Mouse (Mus musculus) midbrain, embryonic 14.5 days (tissue): ENCODE measurements around the gene Npdc1. TPM values are rescaled to one million over a fixed set of nuclear protein-coding genes. Genes with fewer than 3 reads are reported as not detected.

Source experiments
- ATAC-seq: fragments of 200-750 bp; cut with Nextera tagmentation; 2 replicates; pipeline ENCODE4 v1.8.0; 2017; ENCODE audit warnings: moderate number of reproducible peaks, moderate library complexity; ENCODE audit not compliant: low FRiP score, low TSS enrichment
- DNase-seq: peaks from one replicate; pipeline ENCODE4 v3.0.0-alpha.2; 2015
- H3K27ac ChIP-seq: fragments of 300-500 bp; sonication (generic); replicated peaks from 2 replicates; pipeline ENCODE4 v1.5.1; 2014; ENCODE audit warnings: mild to moderate bottlenecking, low read depth, low read length, moderate library complexity
- H3K27me3 ChIP-seq: fragments of 300-500 bp; sonication (generic); 2 replicates; pipeline ENCODE4 v1.6.1; 2014; ENCODE audit warnings: low read length, control low read depth, mixed read lengths; ENCODE audit not compliant: control insufficient read depth, insufficient read depth
- H3K36me3 ChIP-seq: fragments of 300-500 bp; sonication (generic); 2 replicates; pipeline ENCODE4 v1.6.1; 2014; ENCODE audit warnings: low read length, control low read depth; ENCODE audit not compliant: control insufficient read depth, insufficient read depth
- H3K4me1 ChIP-seq: fragments of 300-500 bp; sonication (generic); 2 replicates; pipeline ENCODE4 v1.6.1; 2014; ENCODE audit warnings: mild to moderate bottlenecking, antibody characterized with exemption, low read length, control low read depth; ENCODE audit not compliant: control insufficient read depth, insufficient read depth
- H3K4me2 ChIP-seq: fragments of 300-500 bp; sonication (generic); 2 replicates; pipeline ENCODE4 v1.6.1; 2014; ENCODE audit warnings: mild to moderate bottlenecking, low read length, moderate library complexity
- H3K4me3 ChIP-seq: fragments of 300-500 bp; sonication (generic); replicated peaks from 2 replicates; pipeline ENCODE4 v1.5.1; 2014; ENCODE audit warnings: low read depth, low read length
- H3K9ac ChIP-seq: fragments of 300-500 bp; sonication (generic); replicated peaks from 2 replicates; pipeline ENCODE4 v1.6.1; 2014; ENCODE audit warnings: mild to moderate bottlenecking, low read length, moderate library complexity
- H3K9me3 ChIP-seq: fragments of 300-500 bp; sonication (generic); 2 replicates; pipeline ENCODE4 v1.6.1; 2016; ENCODE audit warnings: low read length, control low read depth, mixed read lengths; ENCODE audit not compliant: control insufficient read depth
- WGBS: fragments of 180-500 bp; shearing (Covaris S2); extraction: QIAGEN DNeasy Blood & Tissue Kit; methylation state at CpG from one replicate; pipeline ENCODE4 v1.1.7; 2014; 5-methylcytosine and 5-hydroxymethylcytosine counted together
- polyA plus RNA-seq: library from polyadenylated mRNA; unstranded; fragments of >200 nt; fragmentation: Nextera tagmentation; extraction: Ambion mirVana; gene quantifications from 2 replicates; pipeline ENCODE4 v1.2.1, GENCODE M21; 2014

The Npdc1 gene
- polyA plus RNA-seq, 1 experiment from 2014 or later, result 374 TPM

GRCm38 (mm10) chr2:25430395-25431233 is 31.5 kb downstream of the Npdc1 start:
- H3K27me3 ChIP-seq, result no peaks in the 10 kb centered on the region; the same call in 1 of the 2 replicates
- peaks cover 25% of the 10 kb centered on the region for H3K36me3 ChIP-seq
- H3K4me1 ChIP-seq, result peaks cover 27% of the 10 kb centered on the region
- peak overlapping the region; percentile 64 for H3K4me2 ChIP-seq
- 0 out of 2 replicates have a peak overlapping the region, but pooled peaks have one; percentile 5 for H3K4me3 ChIP-seq
- peak; percentile 60 for DNase-seq
- 44% methylated on average over 17 of the region's 17 CpGs for WGBS
- H3K9ac ChIP-seq, result peak overlapping the region; percentile 26; the same call in 1 of the 2 replicates
- H3K9me3 ChIP-seq, result no peaks in the 10 kb centered on the region
- ATAC-seq, result no peak
- 0 out of 2 replicates have a peak overlapping the region, but pooled peaks have one; percentile 17 for H3K27ac ChIP-seq

GRCm38 (mm10) chr2:25431308-25431855 is 32.2 kb downstream of the Npdc1 start:
- H3K9me3 ChIP-seq, result no peaks in the 10 kb centered on the region
- ATAC-seq (no peak), DNase-seq (no peak)
- no peaks in the 10 kb centered on the region for H3K27me3 ChIP-seq
- H3K4me3 ChIP-seq, result no peak overlapping the region
- WGBS, result 32% methylated on average over 6 of the region's 6 CpGs
- 0 out of 2 replicates have a peak overlapping the region, but pooled peaks have one; percentile 17 for H3K27ac ChIP-seq
- H3K36me3 ChIP-seq, result peaks cover 33% of the 10 kb centered on the region
- peak overlapping the region; percentile 64 for H3K4me2 ChIP-seq
- peak overlapping the region; percentile 26; the same call in 1 of the 2 replicates for H3K9ac ChIP-seq
- H3K4me1 ChIP-seq, result peaks cover 27% of the 10 kb centered on the region

DNA sequence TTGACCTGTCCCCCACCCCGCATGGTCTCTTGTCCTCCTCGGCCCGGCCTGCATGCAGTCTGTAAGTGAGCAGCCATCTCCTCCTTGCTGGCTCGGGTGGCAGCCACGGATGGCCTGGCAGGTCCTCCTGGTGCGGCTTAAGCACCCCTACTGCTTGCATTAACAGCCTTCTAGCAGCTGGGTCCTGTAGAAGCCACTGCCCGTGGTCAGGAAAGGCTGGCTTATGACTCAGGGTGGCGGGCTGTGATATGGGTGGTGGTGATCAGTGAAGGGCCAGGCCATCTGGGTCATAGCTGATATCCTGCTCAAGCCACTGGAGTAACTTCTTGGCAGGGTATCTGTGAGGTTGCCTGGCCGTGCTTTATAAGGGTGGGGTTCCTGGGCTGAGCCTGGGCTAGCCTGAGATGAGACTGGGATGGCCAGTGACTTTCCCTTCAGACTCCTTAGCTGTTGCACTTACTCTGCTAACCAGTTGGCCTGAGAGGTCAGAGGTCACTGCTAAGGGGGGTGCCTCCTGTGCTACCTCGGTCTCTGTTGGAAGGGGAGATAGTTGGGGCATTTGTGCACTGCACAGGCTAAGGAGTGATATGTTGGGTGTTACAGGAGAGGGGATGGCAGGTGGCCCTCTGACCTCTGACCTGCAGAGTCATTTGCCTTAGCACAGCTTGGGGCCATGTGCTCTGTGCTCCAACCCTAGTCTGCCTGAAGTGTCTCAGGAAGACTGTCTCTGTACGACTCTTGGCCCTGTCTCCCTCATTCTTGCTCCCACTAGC is 33.4 kb downstream of the Npdc1 start:
- H3K9ac ChIP-seq, result no peak overlapping the region

GRCm38 (mm10) chr2:25433101-25433500 is 34.0 kb downstream of the Npdc1 start:
- no peak overlapping the region for H3K4me2 ChIP-seq
- peaks cover 27% of the 10 kb centered on the region for H3K4me1 ChIP-seq
- DNase-seq (no peak), ATAC-seq (no peak)
- no peaks in the 10 kb centered on the region for H3K9me3 ChIP-seq
- H3K27ac ChIP-seq, result no peak overlapping the region
- peaks cover 50% of the 10 kb centered on the region for H3K36me3 ChIP-seq
- H3K4me3 ChIP-seq, result no peak overlapping the region
- WGBS, result 92% methylated on average over 17 of the region's 17 CpGs
- H3K27me3 ChIP-seq, result no peaks in the 10 kb centered on the region
- H3K9ac ChIP-seq, result no peak overlapping the region

More for the DNA sequence above, 33.4 kb downstream of the Npdc1 start:
- peaks cover 44% of the 10 kb centered on the region for H3K36me3 ChIP-seq
- peaks cover 27% of the 10 kb centered on the region for H3K4me1 ChIP-seq
- DNase-seq (no peak), ATAC-seq (no peak)
- H3K4me2 ChIP-seq, result no peak overlapping the region
- no peaks in the 10 kb centered on the region for H3K9me3 ChIP-seq
- 72% methylated on average over 11 of the region's 11 CpGs for WGBS
- H3K27ac ChIP-seq, result no peak overlapping the region
- H3K27me3 ChIP-seq, result no peaks in the 10 kb centered on the region
- H3K4me3 ChIP-seq, result no peak overlapping the region

DNA sequence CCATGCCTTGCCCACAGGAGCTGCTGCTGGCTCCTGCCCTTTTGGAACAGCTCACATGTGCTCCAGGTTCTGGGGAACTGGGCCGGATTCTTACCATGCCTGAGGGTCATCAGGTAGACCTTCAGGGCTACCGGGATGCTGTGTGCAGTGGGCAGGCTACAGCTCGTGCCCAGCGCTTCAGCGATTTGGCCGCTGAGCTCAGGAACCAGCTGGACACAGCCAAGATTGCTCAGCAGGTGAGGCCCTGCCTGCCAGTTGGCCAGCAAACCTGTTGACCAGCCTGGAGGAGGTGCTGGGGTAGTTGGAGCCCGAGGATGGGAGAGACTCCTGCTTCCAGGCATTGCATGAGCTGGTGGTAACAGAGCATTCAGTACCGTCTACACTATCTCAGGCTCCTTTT is 35.1 kb downstream of the Npdc1 start:
- no peak overlapping the region for H3K27ac ChIP-seq
- no peak overlapping the region for H3K9ac ChIP-seq
- peaks cover 62% of the 10 kb centered on the region for H3K36me3 ChIP-seq
- DNase-seq, result no peak
- no peak overlapping the region for H3K4me2 ChIP-seq
- no peak overlapping the region for H3K4me3 ChIP-seq
- ATAC-seq, result no peak
- WGBS, result 89% methylated on average over 8 of the region's 8 CpGs
- H3K27me3 ChIP-seq, result no peaks in the 10 kb centered on the region
- peaks cover 24% of the 10 kb centered on the region for H3K4me1 ChIP-seq
- H3K9me3 ChIP-seq, result no peaks in the 10 kb centered on the region

DNA sequence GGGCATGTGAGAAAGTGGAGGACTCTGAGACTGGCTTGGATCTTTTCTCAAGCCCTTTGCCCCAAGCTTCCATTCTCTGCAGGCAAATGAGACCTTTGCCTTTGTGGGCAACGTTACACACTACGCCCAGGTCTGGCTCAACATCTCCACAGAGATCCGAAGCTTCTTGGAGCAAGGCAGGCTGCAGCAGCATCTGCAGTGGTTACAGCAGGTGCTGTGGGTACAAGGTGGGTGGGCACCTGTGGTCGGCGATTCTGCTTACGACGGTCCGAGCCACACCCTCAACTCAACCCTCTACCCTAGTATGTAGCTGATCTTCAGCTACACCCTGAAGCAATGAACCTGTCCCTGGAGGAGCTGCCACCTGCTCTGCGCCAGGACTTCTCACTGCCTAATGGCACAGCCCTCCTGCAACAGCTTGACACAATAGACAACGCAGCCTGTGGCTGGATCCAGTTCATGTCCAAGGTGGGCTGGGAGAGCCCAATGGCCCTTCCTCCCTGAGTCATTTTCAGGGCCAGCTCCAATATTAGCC is 37.2 kb downstream of the Npdc1 start:
- Histone ChIP-seq H3K9me3 (no peaks in the 10 kb centered on the region), H3K4me3 (no peak overlapping the region), H3K4me2 (no peak overlapping the region), H3K36me3 (peaks cover 77% of the 10 kb centered on the region), H3K9ac (no peak overlapping the region), H3K4me1 (peaks cover 4% of the 10 kb centered on the region), H3K27ac (no peak overlapping the region), H3K27me3 (no peaks in the 10 kb centered on the region)
- no peak for DNase-seq
- ATAC-seq, result no peak
- 95% methylated on average over 10 of the region's 10 CpGs for WGBS

- H3K4me3 ChIP-seq, result no peak overlapping the region
- no peak overlapping the region for H3K4me2 ChIP-seq
- no peaks in the 10 kb centered on the region for H3K4me1 ChIP-seq
- no peak overlapping the region for H3K27ac ChIP-seq
- no peak for DNase-seq
- peaks cover 97% of the 10 kb centered on the region for H3K36me3 ChIP-seq
- H3K9me3 ChIP-seq, result no peaks in the 10 kb centered on the region
- WGBS, result 90% methylated on average over 20 of the region's 20 CpGs
- H3K9ac ChIP-seq, result no peak overlapping the region
- H3K27me3 ChIP-seq, result no peaks in the 10 kb centered on the region
- ATAC-seq, result no peak
Measured at GRCm38 (mm10) chr2:25441067-25441466, 41.9 kb downstream of the Npdc1 start.

DNA sequence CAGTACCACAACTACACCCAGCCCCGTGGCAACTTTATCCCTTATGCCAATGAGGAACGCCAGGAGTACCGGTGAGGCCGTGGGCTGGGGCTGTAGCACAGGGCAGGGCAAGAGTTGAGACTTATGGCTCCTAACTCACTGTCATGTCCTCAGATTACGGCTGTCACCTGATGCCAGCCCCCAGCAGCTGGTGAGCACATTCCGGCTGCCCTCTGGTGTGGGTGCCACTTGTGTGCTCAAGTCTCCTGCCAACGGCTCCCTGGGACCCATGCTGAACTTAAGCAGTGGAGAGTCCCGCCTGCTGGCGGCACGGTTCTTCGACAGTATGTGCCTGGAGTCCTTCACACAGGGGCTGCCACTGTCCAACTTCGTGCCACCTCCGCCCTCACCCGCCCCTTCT is 43.5 kb downstream of the Npdc1 start:
- Histone ChIP-seq H3K4me1 (no peaks in the 10 kb centered on the region), H3K9me3 (no peaks in the 10 kb centered on the region), H3K9ac (no peak overlapping the region), H3K27ac (no peak overlapping the region), H3K36me3 (peaks cover 97% of the 10 kb centered on the region), H3K4me3 (no peak overlapping the region), H3K4me2 (no peak overlapping the region), H3K27me3 (no peaks in the 10 kb centered on the region)
- ATAC-seq, result no peak
- 92% methylated on average over 14 of the region's 14 CpGs for WGBS
- DNase-seq, result no peak
